Mouse (Mus musculus): Measurements from ENCODE around the gene Taf10.

Taf10 gene

DNA sequence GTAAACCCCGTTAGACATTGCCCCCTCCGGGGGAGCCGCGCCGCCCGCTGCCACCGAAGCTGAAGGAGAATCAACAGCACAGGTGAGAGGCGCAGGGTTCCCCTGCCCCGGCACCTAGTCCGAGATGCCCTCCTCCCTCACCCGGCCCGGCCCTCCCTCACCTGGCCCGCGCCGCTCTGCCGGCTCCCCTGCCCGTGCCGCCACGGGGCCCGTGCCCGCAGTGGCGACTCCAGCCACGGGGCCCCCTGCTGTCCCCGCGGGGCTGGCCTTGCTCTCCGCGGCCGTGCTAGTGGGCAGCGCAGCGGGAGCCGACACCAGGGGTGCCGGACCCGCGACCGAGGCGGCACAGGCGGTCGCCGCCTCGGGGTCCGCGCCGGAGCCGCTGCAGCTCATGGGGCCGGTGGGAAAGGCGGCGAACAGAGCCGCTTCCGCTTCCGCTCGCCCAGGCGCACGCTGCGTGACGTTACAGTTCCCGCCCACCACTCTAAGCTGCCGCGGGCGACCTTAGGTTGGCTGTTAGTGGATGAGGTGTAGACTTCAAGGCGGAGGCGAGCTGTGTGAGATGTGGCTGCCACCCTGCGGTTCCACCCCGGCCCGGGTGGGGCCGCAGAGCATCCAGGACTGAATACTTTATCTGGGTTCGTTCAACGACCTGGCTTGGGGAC is at the start of gene Taf10:
Gene Taf10 (minus strand): TSS at position 436 of the 665 bp plus-strand sequence.
- peak; percentile 91 to 93 for DNase-seq

DNA sequence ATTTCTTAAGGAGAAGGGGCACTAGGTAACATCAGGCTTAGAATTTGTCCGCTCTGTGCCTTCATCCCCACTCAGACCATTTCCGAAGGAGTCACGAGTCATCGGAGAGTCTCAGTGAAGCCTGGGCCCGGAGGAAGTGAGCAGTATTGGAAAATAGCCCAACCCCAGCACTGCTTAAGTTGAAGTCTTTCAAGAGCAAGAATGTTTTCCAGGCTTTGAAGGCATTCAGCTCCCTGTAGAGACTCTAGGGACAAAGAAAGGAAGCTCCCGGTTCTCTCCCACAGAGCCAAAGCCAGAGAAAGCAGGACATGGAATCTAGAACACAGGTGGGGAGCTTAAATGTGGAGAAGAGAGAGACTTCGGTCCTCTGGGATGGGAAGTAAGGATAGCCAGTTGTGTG is 49.5 kb upstream of the Taf10 start:
- peak in 1 of 2 experiments; percentile 26 for DNase-seq

DNA sequence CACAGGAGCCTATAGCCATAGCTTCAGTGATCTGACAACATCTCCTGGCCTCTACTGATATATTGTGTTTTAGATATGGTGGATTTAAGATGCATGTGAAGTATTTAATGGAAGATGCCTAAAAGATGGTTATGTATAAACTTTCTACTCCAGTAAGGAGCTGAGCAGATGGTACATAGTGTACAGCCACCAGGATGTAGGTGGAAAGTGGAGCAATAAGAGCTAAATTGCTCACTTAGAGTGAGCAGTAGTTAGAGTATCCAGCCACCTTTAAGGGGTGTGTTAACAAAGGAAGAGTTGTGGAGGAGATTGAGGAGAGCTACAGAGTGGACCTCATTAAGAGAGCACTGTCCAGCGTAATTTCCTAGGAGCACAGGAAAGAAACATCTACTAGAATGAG is 47.0 kb upstream of the Taf10 start:
- no peak for DNase-seq

DNA sequence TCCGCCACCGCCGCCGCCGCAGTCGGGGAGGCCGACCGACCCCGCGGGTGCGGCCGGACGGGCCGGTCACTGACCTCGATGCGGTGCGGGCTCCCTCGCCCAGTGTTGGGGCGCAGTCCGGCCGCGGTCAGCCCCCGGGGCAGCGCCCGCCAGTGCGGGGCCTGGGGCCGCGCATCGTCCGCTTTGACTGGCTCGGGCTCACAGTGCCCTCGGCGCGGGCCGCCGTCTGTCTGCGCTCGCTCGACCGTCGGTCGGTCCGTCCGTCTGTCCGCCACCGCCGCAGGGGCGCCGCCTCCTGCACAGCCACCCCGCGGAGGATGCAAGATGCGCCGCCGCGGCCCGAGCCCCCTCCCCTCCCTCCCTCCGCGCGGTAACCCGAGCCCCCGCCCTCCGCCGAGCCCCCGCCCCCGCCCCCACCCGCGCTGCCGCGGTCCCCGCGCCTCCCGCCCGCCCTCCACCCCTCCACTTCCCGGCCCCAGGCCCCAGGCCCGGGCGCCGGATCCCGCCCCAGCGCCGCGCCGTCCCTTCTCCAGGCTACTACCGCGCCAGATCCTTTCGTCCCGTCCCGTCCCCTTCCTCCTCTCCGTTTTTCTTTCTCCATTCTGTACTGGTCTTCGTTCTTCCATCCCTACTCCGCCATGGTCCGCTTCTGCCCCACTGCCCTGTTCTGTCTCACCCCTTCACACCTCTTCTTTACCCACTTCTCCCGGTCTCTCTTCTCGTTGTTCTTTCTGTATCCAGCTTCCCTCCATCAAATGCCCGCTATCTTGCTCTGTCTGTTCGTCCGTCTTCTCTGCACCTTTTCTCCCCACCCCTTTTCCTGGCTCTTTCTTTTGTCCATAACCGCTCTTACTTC is 43.4 kb upstream of the Taf10 start, which contains the start of gene Dchs1:
Gene Dchs1 (minus strand): TSS at position 370 of the 856 bp plus-strand sequence.
- peak in 1 of 2 experiments; percentile 55 for DNase-seq

DNA sequence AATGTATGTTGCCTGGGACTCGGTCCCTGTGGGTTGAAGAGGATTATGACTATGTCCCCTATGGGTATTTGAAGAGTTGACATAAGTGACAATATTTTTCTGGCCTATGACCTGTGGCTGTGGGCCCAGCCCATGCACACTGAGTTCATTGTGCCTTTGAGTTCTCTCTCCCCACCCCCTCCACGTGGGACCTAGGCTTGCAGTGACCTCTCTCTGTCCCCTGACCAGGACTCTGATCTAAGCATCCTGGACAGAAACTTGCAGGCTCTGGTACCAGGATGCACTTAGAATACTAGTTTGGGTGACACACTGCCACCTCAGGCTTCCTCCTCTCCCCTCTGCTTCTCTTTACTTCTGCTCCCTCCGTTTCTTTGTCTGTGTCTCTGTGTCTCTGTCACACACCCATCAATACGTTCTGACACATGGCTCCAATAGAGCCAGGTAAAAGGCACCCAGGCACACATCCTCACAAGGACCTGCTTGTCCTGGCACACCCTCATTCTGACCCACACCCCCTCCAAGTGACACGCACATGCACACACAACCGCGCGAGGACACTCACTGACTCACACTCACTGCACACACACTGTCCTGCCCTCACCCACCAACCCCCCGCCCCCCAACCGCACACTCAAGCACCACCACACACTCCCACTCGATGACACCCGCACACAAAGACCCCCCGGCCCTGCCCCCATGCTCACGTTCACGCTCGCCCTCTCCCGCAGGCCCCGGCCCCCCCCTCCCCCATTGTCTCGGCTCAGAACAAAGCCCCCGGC is 42.5 kb upstream of the Taf10 start:
- no peak for DNase-seq

DNA sequence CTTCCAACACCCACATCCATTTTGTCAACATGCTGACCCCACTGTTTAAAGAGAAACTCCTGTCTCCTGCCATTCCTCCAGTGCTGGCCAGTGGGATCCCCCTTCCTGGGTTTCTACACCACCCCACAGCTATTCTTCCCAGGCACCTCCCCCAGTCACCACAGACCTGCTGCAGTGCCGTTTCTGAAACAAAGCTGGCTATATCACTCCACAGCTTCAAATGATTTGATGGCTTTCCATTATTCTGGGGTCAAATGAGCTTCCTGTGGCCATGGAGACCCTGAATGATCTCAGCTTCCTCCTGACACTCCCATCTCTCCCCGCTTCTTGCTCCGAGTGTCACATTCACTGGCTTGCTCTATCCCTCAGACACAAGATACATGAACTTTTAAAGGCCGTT is 40.4 kb upstream of the Taf10 start:
- no peak for DNase-seq

DNA sequence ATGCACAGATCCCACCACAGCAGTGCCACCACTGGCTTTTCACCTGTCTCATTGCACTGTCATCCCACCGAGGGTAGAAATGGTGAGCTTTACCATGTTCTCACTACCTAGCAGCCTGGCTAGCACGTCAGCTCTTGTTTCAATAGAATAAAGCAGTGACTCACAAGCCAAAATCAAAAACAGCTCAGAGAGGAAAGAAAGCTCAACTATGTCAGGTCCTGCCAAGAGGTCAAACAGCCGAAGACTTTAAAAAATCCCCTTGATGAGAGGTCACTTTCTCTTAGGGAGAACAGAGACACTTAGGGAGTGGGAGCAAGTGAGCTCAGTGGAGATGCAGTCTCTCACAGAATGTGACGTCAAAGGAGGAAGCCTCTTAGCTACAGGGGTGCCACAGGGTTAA is 39.7 kb upstream of the Taf10 start:
- DNase-seq = no peak

DNA sequence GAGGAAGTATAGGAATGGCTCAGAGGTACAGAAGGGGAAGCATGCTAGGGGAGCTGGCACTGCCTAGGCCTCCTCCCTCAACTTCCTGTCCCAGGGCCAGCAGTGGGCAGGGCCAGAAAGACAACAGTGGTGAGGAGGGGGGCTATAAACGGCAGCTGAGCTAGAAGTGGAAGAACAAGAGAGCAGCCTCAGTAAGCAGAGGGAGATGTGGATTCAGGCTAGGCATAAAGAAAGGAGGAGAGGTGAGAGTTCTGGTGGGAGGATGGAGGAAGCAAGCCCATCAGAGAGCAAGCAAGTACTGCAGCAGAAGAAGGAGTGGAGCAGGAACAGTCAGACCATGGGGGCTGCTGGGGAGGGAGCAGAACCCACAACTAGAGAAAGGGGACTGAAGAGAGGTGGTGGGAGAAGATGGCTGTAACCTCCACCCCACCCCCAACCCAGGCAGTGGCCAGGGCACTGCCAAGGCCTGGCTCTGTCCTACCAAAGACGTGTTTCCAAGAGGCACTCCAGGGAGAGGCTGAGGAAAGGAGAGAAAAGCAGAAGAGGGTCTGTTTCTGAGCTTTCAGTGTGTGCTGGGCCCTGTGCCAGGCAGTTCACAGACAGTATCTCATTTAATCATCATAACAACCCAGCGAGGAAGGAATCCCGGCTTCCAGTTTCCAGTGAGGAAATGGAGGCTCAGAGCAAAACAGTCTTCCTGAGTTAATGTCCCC is 34.5 kb upstream of the Taf10 start:
- peak in 1 of 2 experiments; percentile 68 for DNase-seq

DNA sequence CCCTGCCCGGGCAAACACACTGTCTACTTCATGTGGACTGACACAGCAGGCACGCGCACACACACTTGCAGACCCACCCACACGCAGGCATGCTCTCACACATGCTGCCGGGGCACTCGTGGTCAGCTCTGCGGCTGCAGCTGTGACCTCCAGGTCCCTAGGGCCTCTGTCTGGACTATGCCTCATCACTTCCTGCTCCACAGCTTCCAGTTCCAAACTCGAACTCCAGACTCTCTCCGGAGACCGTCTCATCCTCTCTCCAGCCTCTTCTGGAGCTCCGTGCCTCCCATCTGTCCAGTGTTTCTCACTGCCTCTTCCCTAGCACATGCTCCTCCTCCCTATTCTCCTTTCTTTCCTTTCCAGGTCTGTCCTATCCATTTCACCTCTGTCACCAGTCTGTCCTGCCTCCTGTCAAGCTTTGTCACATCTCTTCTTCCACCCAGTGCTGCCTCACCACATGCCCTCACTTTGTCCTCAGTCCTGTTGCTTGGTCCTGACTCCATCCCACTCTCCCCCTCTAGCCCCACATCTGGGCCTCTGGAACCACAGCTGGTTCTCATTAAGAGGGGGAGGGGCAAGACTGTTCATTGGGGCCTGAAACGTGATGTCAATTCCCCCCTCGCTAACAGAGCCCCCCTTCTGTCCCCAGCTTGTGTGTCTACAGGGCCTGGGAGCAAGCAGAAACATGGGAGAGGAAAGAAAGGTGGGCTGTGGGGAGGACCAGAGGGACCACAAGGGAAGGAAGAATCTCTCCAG is 33.8 kb upstream of the Taf10 start:
- DNase-seq = peak; percentile 72 to 73

DNA sequence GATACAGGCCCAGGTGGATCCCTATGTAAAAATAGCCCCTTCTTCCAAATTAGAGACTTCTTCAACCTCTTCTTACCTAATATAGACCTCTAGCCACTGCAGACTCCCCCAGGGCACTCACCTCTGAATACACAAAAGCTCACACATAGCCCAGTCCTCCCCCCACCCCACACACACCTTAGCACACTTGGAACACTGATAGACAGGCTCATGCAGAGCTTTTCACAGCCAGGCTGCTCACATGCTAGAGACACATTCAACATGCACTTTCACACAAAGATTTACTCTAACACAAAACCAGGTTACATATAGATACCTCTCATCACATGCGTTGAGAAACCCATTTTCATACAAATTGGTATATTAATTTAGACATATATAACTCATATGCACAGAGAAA is 33.2 kb upstream of the Taf10 start:
- no peak for DNase-seq

DNA sequence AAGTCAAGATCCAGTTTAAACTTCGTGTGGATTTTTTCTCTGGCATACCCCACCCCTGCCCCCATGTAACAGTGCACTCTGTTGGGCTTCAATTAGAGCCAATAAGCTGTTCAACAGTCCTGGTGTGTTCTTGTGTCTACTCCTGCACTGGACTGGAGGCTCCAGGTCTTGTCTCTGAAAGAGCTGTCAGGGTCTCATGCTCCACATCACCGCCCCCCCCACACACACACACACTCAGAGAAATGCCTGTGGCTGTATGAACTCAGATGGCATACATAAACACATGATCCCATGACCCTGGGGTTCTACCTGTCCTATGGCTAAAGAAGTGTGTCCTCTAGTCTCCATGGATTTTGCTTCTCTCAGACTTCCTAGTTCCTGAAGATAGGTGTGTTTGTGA is 31.9 kb upstream of the Taf10 start:
- no peak for DNase-seq

DNA sequence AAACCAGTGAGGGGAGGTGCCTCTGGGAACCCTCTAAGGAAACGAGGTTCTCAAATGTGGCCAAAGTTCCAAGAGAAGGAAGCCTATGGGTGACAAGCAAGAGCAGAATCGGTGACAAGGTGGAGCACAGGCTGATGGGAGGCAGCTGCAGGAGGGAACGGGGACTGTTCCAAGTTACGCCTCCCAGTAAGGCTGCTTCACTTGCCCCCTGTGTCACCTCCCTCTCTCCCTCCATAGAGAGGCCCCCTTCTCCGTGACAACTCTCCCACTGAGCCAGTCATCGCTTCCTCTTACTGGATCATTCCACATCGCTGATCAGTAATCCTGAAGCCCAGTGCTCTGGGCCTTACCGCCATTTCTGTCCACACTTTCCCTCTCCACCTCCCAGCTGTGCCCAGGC is 30.5 kb upstream of the Taf10 start:
- DNase-seq = peak; percentile 48 to 63

DNA sequence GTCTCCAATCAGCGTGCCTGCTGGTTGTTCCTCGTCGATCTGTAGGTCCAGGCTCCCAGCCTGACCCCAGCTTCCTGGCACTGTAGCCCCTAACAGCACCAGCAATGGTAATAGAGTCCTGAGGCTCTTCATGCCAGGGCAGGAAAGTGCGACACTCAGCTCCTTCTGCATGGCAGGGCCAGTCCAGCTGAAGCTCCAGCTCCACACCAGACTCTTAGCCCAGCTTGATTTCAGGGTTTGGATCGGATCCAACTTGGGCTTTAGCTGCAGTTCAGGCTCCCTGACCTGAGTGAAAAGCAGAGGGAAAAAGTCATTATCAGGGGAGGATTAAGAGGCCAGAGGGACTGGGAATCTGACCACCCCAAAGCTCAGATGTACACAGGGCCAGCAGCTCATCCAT is 28.9 kb upstream of the Taf10 start:
- DNase-seq = peak in 1 of 2 experiments; percentile 34

DNA sequence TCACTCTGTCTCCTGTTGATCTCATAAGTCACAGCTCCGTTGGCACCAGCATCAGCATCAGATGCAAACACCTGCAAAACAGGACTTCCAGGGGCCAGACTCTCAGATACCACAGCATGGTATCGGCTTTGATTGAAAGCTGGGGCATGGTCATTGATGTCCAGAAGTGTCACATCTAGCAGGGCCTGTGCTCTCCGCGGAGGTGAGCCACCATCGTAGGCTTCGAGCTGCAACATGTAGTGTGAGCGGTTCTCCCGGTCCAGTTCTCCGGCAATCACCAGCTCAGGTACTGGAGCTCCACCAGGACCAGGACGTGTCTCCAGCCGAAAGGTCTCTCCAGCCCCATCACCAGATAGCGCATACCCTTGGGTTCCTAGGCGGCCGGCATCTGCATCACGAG is 28.2 kb upstream of the Taf10 start:
- DNase-seq = no peak

DNA sequence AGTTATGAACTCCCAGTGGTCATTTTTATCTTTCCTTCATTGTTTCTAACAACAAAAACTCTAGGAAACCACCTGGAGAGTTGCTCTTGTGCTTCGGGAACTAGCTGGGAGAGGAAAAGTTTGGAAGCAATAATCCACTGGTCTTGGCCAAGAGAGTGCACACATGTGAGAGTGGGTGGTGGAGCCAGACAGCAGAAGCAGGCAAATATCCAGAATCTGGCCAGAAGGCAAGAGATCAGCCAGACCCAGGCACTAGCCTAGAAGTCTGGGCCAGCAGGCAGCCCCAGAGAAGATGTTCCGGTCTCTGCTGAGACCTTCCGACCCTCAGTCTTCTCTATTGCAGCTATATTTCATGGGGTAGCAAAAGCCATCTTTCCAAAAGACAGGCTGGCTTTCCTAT is 25.8 kb upstream of the Taf10 start:
- no peak for DNase-seq

DNA sequence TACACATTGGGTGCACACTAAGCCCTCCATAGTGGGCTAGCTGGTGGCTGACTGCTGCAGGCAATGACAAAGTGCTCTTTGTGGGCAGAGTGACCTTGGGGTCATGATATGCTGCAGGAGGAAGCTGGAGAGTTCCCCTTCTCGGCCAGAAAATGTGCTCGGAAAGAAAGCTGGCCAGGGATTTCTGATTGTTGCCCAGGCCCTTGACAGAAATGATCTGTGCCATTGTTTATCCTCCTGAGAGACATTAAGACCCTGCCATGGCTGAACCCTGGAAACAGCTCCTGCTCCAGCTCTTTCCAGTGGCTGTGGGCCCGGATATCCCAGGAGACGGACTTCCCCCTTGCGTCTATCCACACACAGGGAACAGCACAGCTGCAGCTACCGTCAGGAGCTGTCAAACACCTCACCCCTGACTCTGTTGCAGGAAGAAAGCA is 23.6 kb upstream of the Taf10 start:
- DNase-seq = peak; percentile 50 to 53

DNA sequence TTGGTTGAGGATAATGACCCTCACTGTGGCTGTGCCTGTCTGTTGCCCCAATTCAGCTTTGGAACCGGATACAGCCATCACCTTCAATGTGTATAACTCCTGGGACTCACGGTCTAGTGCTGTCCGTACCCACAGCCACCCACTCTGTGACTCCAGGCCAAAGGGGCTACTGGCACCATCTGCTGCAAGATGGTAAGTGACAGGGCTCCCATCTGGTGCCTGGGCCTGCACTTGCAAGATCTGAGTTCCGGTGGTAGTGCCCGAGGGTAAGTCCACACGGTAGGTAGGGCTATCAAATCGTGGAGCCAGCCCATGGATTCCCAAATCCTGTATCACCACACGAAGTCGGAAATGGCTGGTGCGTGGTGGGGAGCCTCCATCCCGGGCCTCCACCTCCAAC is 20.2 kb upstream of the Taf10 start:
- no peak for DNase-seq

DNA sequence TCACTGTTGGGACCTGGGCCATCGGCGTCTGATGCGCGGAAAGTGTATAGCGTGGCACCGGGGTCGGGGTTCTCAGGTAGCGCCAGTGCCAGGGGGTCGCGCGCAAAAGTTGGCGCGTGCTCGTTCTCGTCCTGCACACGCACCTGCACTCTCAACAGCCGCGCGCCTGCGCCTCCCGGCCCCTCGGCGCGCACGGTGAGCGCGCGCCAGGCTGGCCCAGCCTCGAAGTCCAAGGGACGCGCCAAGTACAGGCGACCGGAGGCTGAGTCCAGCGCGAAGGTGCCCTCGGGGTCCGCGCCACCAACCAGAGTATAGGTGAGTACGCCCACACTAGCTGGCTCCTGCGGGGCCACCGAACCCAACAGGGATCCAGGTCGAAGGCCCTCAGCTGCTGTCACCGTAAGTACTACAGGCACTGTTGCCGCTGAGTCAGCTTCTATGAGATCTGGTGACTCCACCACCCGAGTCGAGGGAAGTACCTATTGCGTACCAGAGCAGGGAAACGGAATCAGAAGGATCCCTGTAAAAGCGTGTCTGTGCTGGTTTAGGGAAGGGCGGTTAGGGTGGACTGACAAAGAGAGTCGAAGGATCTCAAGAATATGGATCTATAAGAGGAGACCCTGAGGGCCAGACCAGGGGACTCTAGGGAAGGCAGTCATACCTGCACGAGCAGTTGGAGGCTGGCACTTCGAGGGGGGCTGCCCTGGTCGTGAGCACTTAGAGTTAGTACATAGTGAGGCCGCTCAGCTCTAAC is 18.5 kb upstream of the Taf10 start:
- no peak for DNase-seq

DNA sequence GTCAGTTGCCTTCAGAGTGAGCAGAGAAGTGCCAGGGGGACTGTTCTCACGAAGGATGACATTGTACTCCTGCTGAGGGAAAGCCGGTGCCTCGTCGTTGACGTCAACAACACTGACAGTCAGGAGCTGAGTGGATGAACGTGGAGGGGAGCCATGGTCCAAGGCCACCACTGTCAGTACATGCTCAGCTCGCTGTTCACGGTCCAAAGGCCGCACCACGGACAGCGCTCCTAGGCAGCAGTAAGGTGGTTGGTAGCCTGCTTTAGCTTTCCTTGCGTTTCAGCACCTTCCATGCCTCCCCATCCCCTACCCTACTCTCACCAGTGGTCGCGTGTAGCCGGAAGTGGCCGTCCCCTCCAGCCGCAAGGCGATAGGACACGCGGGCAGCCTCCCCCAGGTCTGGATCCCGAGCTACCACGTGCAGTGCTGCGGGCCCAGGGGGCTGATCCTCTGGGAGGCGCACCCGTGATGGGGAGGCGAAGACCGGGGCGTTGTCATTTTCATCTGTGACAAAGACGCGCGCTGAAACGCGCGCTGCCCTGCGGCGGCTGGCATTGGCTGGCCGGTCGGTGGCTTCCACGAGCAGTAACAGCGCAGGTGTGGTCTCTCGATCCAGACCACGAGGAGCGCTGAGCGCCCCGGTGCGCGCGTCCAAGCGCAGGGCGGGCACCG is 17.8 kb upstream of the Taf10 start:
- DNase-seq = peak in 1 of 2 experiments; percentile 38

DNA sequence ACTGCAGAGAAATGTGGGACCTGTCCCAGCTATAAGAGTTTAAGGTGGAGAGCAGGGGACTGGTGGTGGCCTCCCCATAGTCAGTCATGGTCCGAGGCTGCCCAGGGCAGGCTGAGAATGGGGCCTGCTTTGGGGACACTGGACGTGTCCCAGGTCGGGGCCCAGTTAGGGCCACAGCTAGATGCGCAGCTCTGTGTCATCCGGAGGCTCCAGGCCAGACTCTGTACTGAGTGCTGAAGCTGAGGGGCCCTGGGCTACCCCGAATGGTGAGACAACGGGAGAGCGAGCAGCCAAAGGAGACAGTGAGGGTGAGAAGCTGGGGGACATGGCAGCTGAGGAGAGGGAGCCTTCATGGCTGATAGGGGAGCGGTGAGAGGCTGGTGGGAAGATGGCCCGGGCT is 9.1 kb upstream of the Taf10 start:
- DNase-seq = no peak

DNA sequence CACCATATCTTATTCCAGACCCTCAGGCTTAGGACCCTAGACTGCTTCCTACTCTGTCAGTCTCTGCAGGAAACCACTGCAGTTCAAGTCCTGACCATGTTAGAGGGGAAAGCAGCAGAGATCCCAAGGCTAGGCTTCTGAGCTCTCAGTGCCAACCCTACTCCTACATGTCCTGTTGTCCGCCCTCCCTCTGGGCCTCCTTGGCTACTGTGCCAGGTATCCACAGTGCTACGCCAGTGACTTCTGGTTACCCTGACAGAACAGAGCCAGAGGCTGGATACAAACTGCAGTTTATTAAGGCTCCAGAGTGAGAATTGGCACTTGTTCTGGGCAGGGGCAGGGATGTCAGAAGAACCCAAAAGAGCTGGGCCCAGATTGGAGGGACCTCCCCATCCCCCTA is 8.6 kb upstream of the Taf10 start:
- no peak for DNase-seq
